ENCODE assay signal across 8 mouse cellular contexts in the genomic region with DNA sequence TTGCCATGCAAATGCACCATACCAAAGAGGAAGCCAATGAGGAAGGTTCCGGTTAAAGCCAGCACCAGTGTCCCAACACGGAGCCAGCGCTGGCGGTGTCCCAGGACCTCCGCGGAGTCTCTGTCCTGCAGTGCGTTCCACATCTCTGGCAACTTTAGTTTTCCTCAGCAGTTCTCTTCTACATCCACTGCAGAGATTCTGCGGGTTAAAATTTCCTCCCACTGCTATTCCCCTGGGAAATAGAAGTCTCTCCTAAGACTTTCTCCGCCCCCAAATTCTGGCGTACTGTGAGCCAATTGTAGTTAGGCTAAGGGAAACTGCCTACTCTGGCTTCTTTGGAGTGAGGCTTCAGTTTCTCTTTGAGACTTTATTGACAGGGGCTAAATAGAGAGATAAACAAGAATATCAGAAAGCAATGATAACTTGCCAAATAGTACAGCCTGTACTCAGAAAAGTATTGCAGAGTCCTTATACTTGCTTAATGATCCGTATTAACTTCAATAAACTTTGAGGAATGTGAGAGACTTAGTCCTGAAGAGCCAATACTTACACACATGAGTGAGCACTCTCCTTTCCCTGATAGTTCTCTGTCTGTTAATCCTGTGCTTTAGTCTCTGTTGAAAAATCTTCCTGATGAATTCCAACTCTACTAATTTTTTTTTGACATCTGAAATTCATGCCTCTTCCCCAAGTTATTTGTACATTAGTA. TPM values are rescaled to one million over a fixed set of nuclear protein-coding genes. Genes with fewer than 3 reads are reported as not detected.
A peak's percentile ranks its signal among the peaks of the same experiment; 100 is the strongest.
DNase-seq lines count a peak whose midpoint lies in the region; ATAC-seq and TF ChIP-seq lines count a peak whose summit lies in the region.
"Had no signal": no experiment of that assay in that cellular context is flagged by ENCODE, and none has a peak within 500 bp of the region (broad histone marks: within the 10 kb centered on the region; RNA-seq: fewer than 3 reads in every experiment).

Gene Folh1 (minus strand): TSS at position 327 of the 709 bp plus-strand sequence.

- no peaks in the 10 kb centered on the region for H3K9me3 ChIP-seq in ES-E14 (ENCODE audit: control insufficient read depth, insufficient read depth, low read depth, low read length)
- H3K9me3 ChIP-seq in forebrain, embryonic 15.5 days = no peaks in the 10 kb centered on the region
- no peaks in the 10 kb centered on the region for H3K9me3 ChIP-seq in kidney, embryonic 14.5 days (ENCODE audit: control insufficient read depth, low read length)
- no peaks in the 10 kb centered on the region for H3K9me3 ChIP-seq in limb, embryonic 12.5 days

- H3K9ac ChIP-seq in ES-E14 (ENCODE audit: insufficient read depth, low read depth, low read length, poor library complexity, severe bottlenecking) = no peak within 1 kb of the TSS
- 0 out of 2 replicates have a peak within 1 kb of the TSS, but pooled peaks have one; percentile 6 for H3K9ac ChIP-seq in forebrain, embryonic 15.5 days (replicated peaks)
- peak within 1 kb of the TSS; percentile 8; the same call in 1 of the 2 replicates for H3K9ac ChIP-seq in kidney, embryonic 14.5 days (ENCODE audit: low read depth, low read length)
- H3K9ac ChIP-seq in limb, embryonic 12.5 days (replicated peaks) = no peak within 1 kb of the TSS

- ATAC-seq in forebrain, embryonic 15.5 days (replicated peaks) = peak; percentile 82
- peak; percentile 64; the same call in 1 of the 2 replicates for ATAC-seq in kidney, embryonic 14.5 days (ENCODE audit: low FRiP score, low TSS enrichment)
- ATAC-seq in limb, embryonic 12.5 days (ENCODE audit: insufficient number of reproducible peaks, insufficient read depth, low FRiP score, low TSS enrichment, low read depth) = no peak

- WGBS in forebrain, embryonic 15.5 days = 4% methylated on average over 11 of the region's 11 CpGs
- WGBS in kidney, embryonic 14.5 days = 4% methylated on average over 11 of the region's 11 CpGs
- WGBS in limb, embryonic 12.5 days = 10% methylated on average over 11 of the region's 11 CpGs

- H3K27me3 ChIP-seq in forebrain, embryonic 15.5 days = no peaks in the 10 kb centered on the region
- H3K27me3 ChIP-seq in kidney, embryonic 14.5 days (ENCODE audit: control insufficient read depth, insufficient read depth, low read length) = no peaks in the 10 kb centered on the region
- no peaks in the 10 kb centered on the region for H3K27me3 ChIP-seq in limb, embryonic 12.5 days

- peak within 1 kb of the TSS; percentile 38 to 47 for H3K4me3 ChIP-seq in ES-E14 (ENCODE audit: insufficient read depth in 1 of 2, low read depth in 1 of 2, low read length in 2 of 2, poor library complexity in 1 of 2, severe bottlenecking in 1 of 2)
- H3K4me3 ChIP-seq in forebrain, embryonic 15.5 days = peak within 1 kb of the TSS; percentile 18
- peak within 1 kb of the TSS; percentile 28 for H3K4me3 ChIP-seq in kidney, embryonic 14.5 days (ENCODE audit: low read length)
- H3K4me3 ChIP-seq in limb, embryonic 12.5 days (replicated peaks) = peak within 1 kb of the TSS; percentile 25

- no peak within 1 kb of the TSS for H3K27ac ChIP-seq in ES-E14 (ENCODE audit: insufficient read depth, low read depth, low read length, poor library complexity, severe bottlenecking)
- H3K27ac ChIP-seq in forebrain, embryonic 15.5 days (replicated peaks) = no peak within 1 kb of the TSS
- no peak within 1 kb of the TSS for H3K27ac ChIP-seq in kidney, embryonic 14.5 days (ENCODE audit: low read depth, low read length)
- H3K27ac ChIP-seq in limb, embryonic 12.5 days = no peak within 1 kb of the TSS

- H3K4me1 ChIP-seq in ES-E14 (ENCODE audit: control insufficient read depth in 2 of 2, insufficient read depth in 2 of 2, low read length in 2 of 2, poor library complexity in 1 of 2) = no peaks in the 10 kb centered on the region
- peaks cover 6% of the 10 kb centered on the region; the same call in 1 of the 2 replicates for H3K4me1 ChIP-seq in forebrain, embryonic 15.5 days
- H3K4me1 ChIP-seq in kidney, embryonic 14.5 days (ENCODE audit: control insufficient read depth, insufficient read depth, low read length) = no peaks in the 10 kb centered on the region
- H3K4me1 ChIP-seq in limb, embryonic 12.5 days (replicated peaks) = no peaks in the 10 kb centered on the region

- H3K36me3 ChIP-seq in ES-E14 (ENCODE audit: control insufficient read depth, insufficient read depth, low read length, poor library complexity, severe bottlenecking) = no peaks in the 10 kb centered on the region
- H3K36me3 ChIP-seq in forebrain, embryonic 15.5 days = no peaks in the 10 kb centered on the region
- no peaks in the 10 kb centered on the region for H3K36me3 ChIP-seq in kidney, embryonic 14.5 days (ENCODE audit: control insufficient read depth, insufficient read depth, low read length)
- H3K36me3 ChIP-seq in limb, embryonic 12.5 days = no peaks in the 10 kb centered on the region

- H3K4me2 ChIP-seq in forebrain, embryonic 15.5 days (replicated peaks) = peak within 1 kb of the TSS; percentile 45
- H3K4me2 ChIP-seq in kidney, embryonic 14.5 days (replicated peaks; ENCODE audit: low read depth, low read length) = peak within 1 kb of the TSS; percentile 41
- peak within 1 kb of the TSS; percentile 50 for H3K4me2 ChIP-seq in limb, embryonic 12.5 days

- in situ Hi-C loops in ES-E14 (cut with MboI; ENCODE audit: low sequenced_read_pairs in 2 of 2, unreplicated experiment in 2 of 2) = no loop called here

- DNase-seq in ES-E14 (ENCODE audit: low read depth, low spot score) = peak; percentile 22
- peak; percentile 16 for DNase-seq in brain, embryonic 18.5 days (ENCODE audit: low read depth, low spot score)
- peak; percentile 33 for DNase-seq in right cerebral cortex, postnatal 4 days
- DNase-seq in urinary bladder, postnatal 10 days (ENCODE audit: low spot score) = no peak

TF ChIP-seq in ES-E14, 5 proteins besides CTCF, POLR2A, EP300 and RAD21:
- TF ChIP-seq ZC3H11A (IDR thresholded peaks at IDR 0.05; ENCODE audit: borderline replicate concordance, low read depth, low read length) (no peak), MAFK (IDR thresholded peaks at IDR 0.05; ENCODE audit: insufficient read depth, low read depth, low read length) (no peak), ZNF384 (IDR thresholded peaks at IDR 0.05; ENCODE audit: low read depth, low read length) (no peak), CHD2 (IDR thresholded peaks at IDR 0.05; ENCODE audit: low read depth, low read length) (no peak), HCFC1 (IDR thresholded peaks at IDR 0.05; ENCODE audit: borderline replicate concordance, insufficient read depth, low read length) (no peak)

RNA-seq across cellular contexts. Expression of gene Folh1, which starts in this region (rescaled TPM):
- total RNA-seq in ES-E14 (2012; rRNA removed) = 0.45 and 0.69 TPM in 2 replicates
- 0.37 and 0.47 TPM in 2 replicates for polyA plus RNA-seq in forebrain, embryonic 15.5 days (2015; fragmentation: Nextera tagmentation; extraction: Ambion mirVana)
- 0.08 and 0.10 TPM in 2 replicates for polyA plus RNA-seq in kidney, embryonic 14.5 days (2014; fragmentation: Nextera tagmentation; extraction: Ambion mirVana)
- 0.15 TPM in 1 of 2 replicates, not detected in the other for polyA plus RNA-seq in limb, embryonic 12.5 days (2016; fragmentation: Nextera tagmentation; extraction: Ambion mirVana)
- total RNA-seq: common myeloid progenitor, adult 5-6 weeks had no signal

Comparison
In these comparisons a context has a peak if more than half of its experiments do, and no peak if none do; other contexts are left out.
1. Peak in DNase-seq and H3K4me3 ChIP-seq in ES-E14; RNA of the gene not detected or under 1 TPM.
2. Peak in ATAC-seq, H3K4me3 ChIP-seq, H3K9ac ChIP-seq and H3K4me2 ChIP-seq in forebrain, embryonic 15.5 days; RNA of the gene not detected or under 1 TPM.
3. Peak in ATAC-seq, H3K4me3 ChIP-seq, H3K9ac ChIP-seq and H3K4me2 ChIP-seq in kidney, embryonic 14.5 days; RNA of the gene not detected or under 1 TPM.